Mouse (Mus musculus) testis, adult 2 months (tissue): ENCODE results near the gene Macf1. TPM values are rescaled to one million over a fixed set of nuclear protein-coding genes. Genes with fewer than 3 reads are reported as not detected.
A peak's percentile ranks its signal among the peaks of the same experiment; 100 is the strongest.

Experiments
- H3K27ac ChIP-seq: fragments of 200-500 bp; 2 replicates; pipeline ENCODE4 v1.5.1; 2012; ENCODE audit warnings: low read depth, low read length; ENCODE audit not compliant: control insufficient read depth, insufficient read depth
- H3K27me3 ChIP-seq: fragments of 200-500 bp; 2 replicates; pipeline ENCODE4 v1.6.1; 2012; ENCODE audit warnings: mild to moderate bottlenecking, low read length, moderate library complexity; ENCODE audit not compliant: control insufficient read depth, insufficient read depth
- H3K36me3 ChIP-seq: fragments of 200-500 bp; 2 replicates; pipeline ENCODE4 v1.6.1; 2012; ENCODE audit warnings: mild to moderate bottlenecking, low read length; ENCODE audit not compliant: control insufficient read depth, insufficient read depth
- H3K4me1 ChIP-seq: fragments of 200-500 bp; 2 replicates; pipeline ENCODE4 v1.6.1; 2012; ENCODE audit warnings: low read length; ENCODE audit not compliant: control insufficient read depth, insufficient read depth
- H3K4me3 ChIP-seq: fragments of 200-500 bp; 2 replicates; pipeline ENCODE4 v1.5.1; 2012; ENCODE audit warnings: low read depth, mild to moderate bottlenecking, low read length, moderate library complexity, mixed read lengths; ENCODE audit not compliant: control insufficient read depth
- CTCF ChIP-seq: fragments of 200-500 bp; IDR thresholded peaks from 2 replicates; pipeline ENCODE4 v1.5.1; 2012; ENCODE audit warnings: low read depth, mild to moderate bottlenecking, inconsistent platforms, low read length, moderate library complexity; ENCODE audit not compliant: control insufficient read depth, insufficient read depth, insufficient replicate concordance
- POLR2A ChIP-seq: fragments of 200-500 bp; IDR thresholded peaks from 2 replicates; pipeline ENCODE4 v1.6.1; 2012; ENCODE audit warnings: low read depth, mild to moderate bottlenecking, inconsistent platforms, low read length, moderate library complexity; ENCODE audit not compliant: control insufficient read depth
- polyA plus RNA-seq: library from polyadenylated mRNA; depleted of rRNA; stranded (reverse); fragments of >200 nt; gene quantifications from 2 replicates; pipeline ENCODE4 v1.2.3, GENCODE M21; 2012; rRNA removed

Gene Macf1
- polyA plus RNA-seq = 20.0 and 24.4 TPM in 2 replicates

DNA sequence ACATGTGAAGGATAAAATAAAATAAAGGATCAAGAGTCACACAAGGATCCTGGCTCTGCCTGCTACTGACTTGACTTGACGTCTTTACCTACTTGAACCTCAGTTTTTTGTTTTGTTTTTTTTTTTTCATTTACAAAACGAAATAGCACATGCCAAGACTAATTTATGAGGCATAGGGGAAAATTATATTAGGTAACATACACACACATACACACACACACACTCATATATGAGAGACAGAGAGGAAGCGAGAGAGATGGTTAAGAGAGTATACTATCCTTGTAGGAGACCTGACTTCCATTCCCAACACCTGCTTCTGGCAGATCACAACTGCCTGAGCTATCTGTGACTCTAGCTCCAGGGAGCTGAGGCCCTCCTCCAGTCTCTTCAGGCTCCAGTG lies at the start of gene Macf1:
TSS of gene Macf1 (minus strand) at position 101 of the 400 bp plus-strand sequence.
- no peak for TF ChIP-seq POLR2A
- H3K27ac ChIP-seq = no peak within 1 kb of the TSS

DNA sequence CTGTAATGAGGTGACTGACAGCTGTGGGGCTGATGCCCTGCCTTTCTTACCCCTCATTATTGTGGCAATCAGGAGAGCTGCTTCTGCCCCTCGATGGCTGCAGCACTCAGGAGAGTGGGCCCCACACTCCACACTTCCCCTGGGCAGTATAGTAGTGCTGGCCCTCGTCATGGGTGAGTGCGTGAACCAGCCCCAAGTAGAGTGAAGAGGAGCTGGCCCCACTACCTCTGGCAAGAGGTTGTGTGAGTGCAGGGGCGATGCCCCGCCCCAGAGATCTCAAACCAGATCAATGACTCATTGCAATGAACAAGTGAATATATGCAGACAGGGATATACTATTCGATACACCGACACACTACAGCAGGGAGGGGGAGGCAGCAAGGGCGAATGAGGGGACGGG lies 49.4 kb upstream of the Macf1 start:
- TF ChIP-seq POLR2A = no peak
- TF ChIP-seq CTCF = no peak
- Histone ChIP-seq H3K27ac (no peak overlapping the region), H3K4me3 (no peak overlapping the region), H3K36me3 (no peaks in the 10 kb centered on the region; the same call in 1 of the 2 replicates), H3K27me3 (no peaks in the 10 kb centered on the region), H3K4me1 (no peaks in the 10 kb centered on the region)

More for the DNA sequence above, at the start of gene Macf1:
- Histone ChIP-seq H3K4me1 (peaks cover 18% of the 10 kb centered on the region), H3K27me3 (no peaks in the 10 kb centered on the region), H3K4me3 (no peak within 1 kb of the TSS), H3K36me3 (no peaks in the 10 kb centered on the region)

DNA sequence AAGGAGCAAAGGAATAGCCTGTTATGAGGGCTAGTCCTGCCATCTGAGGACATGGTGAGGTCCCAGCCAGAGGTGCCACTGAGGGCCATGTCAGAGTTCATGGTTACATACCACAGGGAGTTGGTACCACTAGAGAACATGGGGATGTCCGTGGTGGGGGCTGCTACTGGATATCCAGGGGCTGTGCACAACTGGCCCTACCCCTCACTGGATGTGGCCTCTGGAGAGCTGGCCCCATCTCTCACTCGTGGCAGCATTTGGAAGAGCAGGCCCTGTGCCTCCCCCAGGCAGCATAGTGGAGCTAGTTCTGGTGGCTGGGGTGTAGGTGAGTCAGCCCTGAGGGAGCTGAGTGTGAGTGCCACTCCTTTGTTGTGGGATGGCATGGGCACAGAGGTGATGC lies 48.8 kb upstream of the Macf1 start:
- Histone ChIP-seq H3K4me3 (no peak overlapping the region), H3K4me1 (no peaks in the 10 kb centered on the region), H3K27me3 (no peaks in the 10 kb centered on the region), H3K36me3 (no peaks in the 10 kb centered on the region; the same call in 1 of the 2 replicates), H3K27ac (no peak overlapping the region)
- TF ChIP-seq CTCF = no peak
- TF ChIP-seq POLR2A = no peak

DNA sequence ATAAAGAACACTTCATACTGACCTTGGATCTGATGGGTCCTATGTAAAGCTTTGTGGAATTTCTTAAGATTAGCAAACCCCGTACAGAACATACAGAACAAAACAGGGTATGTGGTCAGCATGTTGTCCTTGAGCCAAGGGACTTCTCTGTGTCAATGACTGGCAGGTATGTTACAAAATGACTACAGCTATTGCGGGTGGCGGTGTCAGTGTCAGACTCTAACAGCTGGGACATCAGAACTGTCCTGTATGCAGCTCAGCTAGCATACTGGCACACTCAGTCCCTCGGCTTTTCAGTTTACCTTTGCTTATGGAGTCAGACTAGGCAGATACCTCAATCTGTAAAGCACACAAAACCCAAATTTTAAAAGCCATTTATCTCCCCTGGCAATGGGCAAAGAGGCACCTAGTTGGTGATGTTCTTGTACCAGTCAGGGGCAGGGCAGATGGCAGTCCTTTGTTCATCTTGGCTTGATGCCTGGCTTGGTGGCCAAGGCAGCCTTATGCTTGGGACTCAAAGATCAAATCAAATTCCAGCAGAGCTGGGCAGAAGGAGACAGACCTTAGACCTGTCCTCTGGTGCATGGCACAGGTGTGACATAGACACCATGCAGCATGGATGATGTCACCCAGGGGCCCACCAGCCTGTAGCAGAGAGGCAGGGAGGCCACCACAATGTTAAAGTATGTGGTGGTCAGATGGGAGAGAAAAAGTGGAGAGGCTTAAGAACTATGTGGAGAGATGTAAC lies 48.2 kb upstream of the Macf1 start:
- Histone ChIP-seq H3K27ac (no peak overlapping the region), H3K4me1 (no peaks in the 10 kb centered on the region), H3K4me3 (no peak overlapping the region), H3K36me3 (no peaks in the 10 kb centered on the region; the same call in 1 of the 2 replicates), H3K27me3 (no peaks in the 10 kb centered on the region)
- no peak for TF ChIP-seq CTCF
- TF ChIP-seq POLR2A = no peak

DNA sequence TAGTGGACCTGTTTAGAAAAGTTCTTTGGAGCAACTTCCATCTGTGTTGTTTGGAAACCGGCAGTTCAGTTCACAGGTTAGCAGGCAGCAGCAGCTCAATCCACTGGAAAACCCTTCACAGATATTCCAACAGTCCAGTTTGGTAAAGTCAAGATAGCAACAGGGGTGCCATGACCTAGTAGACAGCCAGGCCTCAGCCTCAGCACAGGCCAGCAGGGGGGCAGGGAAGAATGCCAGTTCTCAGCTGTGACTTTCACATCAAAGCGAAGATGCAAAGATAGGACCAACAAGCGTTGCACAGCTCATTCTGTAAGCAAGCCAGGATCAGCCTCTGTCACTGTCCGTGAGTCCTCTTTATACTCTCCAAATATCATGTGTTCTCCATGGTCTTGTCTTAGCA lies 37.6 kb upstream of the Macf1 start:
- Histone ChIP-seq H3K4me1 (no peaks in the 10 kb centered on the region), H3K27me3 (no peaks in the 10 kb centered on the region), H3K27ac (no peak overlapping the region), H3K4me3 (no peak overlapping the region), H3K36me3 (no peaks in the 10 kb centered on the region)
- TF ChIP-seq CTCF = no peak
- TF ChIP-seq POLR2A = no peak

DNA sequence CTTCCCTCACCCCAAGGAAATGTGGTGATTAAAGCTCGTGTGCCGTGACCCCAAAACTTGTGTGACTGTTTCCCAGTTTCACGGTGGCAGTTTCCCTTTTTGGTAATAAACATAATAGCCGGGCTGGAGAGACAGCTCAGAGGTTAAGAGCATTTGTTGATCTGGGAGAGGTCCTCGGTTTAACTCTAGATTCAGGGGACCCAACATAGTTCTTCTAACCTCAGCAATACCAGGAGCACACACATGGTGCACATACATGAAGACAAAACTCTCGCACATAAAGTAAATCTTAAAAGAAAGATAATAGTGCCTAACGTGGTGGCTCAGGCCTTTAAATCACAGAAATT lies 34.2 kb upstream of the Macf1 start:
- peak overlapping the region; percentile 96 for H3K4me3 ChIP-seq
- H3K27ac ChIP-seq = peak overlapping the region; percentile 97
- no peaks in the 10 kb centered on the region for H3K4me1 ChIP-seq
- TF ChIP-seq CTCF (no peak), POLR2A (no peak)
- H3K27me3 ChIP-seq = no peaks in the 10 kb centered on the region
- no peaks in the 10 kb centered on the region for H3K36me3 ChIP-seq

DNA sequence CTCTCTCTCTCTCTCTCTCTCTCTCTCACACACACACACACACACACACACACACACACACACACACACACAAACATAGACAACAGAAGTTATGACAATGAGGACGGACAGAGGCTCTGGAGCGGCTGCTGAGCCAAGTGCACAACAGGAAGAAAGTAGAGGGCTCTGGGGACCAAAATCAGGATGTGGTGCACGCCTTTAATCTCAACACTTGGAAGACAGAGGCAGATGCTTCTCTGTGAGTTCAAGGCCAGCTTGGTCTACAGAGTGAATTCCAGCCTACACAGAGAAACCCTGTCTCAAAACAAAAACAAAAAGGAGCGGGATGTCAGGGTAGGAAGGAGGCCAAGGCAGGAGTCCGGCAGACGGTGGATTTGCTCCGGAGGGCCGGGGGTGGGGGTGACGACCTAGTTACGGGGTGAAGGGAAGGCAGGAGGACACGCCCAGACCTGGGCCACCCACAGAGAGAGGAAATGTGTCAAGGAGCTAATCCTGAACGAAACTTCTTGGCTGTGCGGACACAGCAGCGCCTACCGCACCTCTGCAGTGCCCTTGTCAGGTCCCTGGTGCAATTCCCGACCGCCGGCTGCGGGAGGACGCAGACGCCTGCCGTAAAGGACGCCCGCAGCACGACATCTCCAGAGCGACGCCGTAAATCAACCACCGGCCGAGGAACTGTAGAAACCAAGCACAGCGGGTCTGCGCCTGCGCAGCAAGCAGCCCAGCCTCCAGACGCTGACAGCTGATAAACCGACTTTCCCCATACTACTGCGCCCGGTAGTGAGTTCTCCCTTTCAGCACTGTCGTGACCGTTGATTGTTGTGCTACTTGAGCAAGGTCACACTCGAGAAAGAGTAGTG lies 33.6 kb upstream of the Macf1 start, which contains the start of gene Ndufs5:
TSS of gene Ndufs5 (minus strand) at position 629 of the 860 bp plus-strand sequence.
- peak within 1 kb of the TSS; percentile 97 for H3K27ac ChIP-seq
- TF ChIP-seq CTCF = no peak
- TF ChIP-seq POLR2A = peak; percentile 98
- H3K4me1 ChIP-seq = no peaks in the 10 kb centered on the region
- H3K27me3 ChIP-seq = no peaks in the 10 kb centered on the region
- no peaks in the 10 kb centered on the region for H3K36me3 ChIP-seq
- H3K4me3 ChIP-seq = peak within 1 kb of the TSS; percentile 96
